Mouse (Mus musculus) lung, adult 2 months (tissue): ENCODE measurements around the gene Card6.

Experiments used
- CTCF ChIP-seq: fragments of 200-500 bp; IDR thresholded peaks from 2 replicates; pipeline ENCODE4 v1.5.1; 2011; ENCODE audit warnings: mild to moderate bottlenecking, low read length, control low read depth; ENCODE audit not compliant: insufficient read depth
- POLR2A ChIP-seq: fragments of 200-500 bp; IDR thresholded peaks from 2 replicates; pipeline ENCODE4 v1.6.1; 2011; ENCODE audit warnings: low read depth, mild to moderate bottlenecking, control low read depth, low read length, borderline replicate concordance; ENCODE audit errors: extremely low read depth

DNA sequence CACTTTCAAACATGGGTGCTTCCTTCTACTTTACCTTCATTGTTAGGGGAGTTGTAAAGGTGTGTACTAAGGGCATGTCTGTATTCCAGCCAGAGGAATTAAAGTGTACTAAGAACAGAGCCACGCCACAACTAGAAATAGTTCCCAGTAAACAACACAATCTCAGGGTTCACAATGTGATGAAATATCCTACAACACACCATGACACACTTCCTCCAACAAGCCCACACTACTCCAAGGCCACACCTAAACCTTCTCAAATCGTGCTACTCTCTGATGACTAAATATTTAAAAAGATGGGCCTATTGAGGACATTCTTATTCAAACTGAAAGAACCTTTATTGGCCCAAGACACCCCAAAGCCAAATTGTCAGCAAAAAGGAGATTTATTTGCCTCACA lies 19.1 kb upstream of the Card6 start:
- TF ChIP-seq CTCF = no peak
- no peak for TF ChIP-seq POLR2A
